Mouse (Mus musculus): ENCODE results near the gene Gm21988.

Gene Gm21988

GRCm38 (mm10) chr11:70216103-70216502, 23.5 kb downstream of the Gm21988 start:
- DNase-seq (ENCODE audit: low spot score) = no peak

- DNase-seq (ENCODE audit: low spot score) = no peak
Measured at GRCm38 (mm10) chr11:70215301-70215700, 24.3 kb downstream of the Gm21988 start.

DNA sequence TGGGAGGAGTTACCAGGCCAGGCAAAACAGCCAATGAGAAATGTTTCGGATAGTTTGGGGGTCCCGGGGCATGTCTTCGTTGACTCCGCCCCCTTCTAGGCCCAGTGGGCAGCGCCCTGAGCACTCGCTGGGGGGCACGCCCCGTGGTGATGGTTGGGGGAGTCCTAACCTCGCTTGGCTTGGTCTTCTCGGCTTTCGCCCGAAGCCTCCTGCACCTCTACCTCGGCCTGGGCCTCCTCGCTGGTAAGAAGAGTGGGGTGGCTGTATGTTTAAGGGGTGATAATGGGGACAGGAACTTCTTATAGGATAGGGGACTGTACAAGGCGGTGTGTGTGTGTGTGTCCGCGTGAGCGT, 24.8 kb downstream of the Gm21988 start:
- no peak for DNase-seq (ENCODE audit: low spot score)

DNA sequence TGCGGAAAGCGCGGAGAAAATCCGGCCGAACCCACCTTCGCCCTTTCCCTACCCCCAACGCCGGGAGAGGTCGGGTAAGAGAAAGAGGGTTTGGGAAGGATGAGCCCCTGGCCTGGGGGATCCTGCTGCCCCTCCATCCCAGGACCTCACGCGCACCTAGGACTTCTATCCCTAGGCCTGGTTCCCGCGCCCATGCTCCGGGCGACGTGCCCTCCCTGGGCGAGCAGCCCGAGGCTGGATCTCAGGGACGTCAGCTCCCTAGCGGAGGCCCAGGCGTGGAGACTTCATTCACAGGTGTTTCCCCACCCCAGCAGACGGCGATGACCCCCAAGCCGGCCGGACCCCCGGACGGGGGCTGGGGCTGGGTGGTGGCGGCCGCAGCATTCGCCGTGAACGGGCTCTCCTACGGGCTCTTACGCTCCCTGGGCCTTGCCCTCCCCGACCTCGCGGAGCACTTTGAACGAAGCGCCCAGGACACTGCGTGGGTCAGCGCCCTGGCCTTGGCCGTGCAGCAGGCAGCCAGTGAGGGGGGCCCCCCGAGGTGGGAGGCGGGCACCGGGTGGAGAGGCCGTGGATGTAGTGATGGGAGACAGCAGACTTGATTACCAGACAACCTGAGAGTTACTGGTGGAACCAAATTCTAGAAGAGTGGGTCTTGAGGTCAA, 25.3 kb downstream of the Gm21988 start:
- DNase-seq (ENCODE audit: low spot score) = no peak

- DNase-seq (ENCODE audit: low spot score) = no peak
Measured at GRCm38 (mm10) chr11:70213736-70214135, 25.9 kb downstream of the Gm21988 start.

DNA sequence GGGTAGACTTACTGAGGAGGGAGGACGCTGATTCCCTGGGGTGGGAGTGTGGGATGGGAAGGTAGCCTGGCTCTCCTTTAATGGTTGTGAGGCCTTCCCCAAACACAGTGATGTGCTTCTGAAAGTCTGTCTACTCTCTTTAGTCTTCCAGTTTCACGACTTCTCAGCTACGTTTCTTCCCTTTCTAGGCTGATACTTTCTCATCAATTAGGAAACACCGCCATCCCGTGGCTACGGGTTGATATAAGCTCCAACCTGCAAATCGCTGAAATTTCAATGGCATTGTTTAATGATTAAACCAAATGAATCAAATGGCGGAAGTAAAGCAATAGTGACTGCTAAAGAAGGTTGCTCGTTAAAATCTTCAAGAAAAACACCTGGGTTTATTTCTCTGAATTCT, 26.7 kb downstream of the Gm21988 start:
- DNase-seq (ENCODE audit: low spot score) = no peak

GRCm38 (mm10) chr11:70212423-70212822, 27.2 kb downstream of the Gm21988 start, which contains the start of gene Slc16a11:
Gene Slc16a11 (plus strand): TSS chr11:70212752.
- DNase-seq (ENCODE audit: low spot score) = no peak

DNA sequence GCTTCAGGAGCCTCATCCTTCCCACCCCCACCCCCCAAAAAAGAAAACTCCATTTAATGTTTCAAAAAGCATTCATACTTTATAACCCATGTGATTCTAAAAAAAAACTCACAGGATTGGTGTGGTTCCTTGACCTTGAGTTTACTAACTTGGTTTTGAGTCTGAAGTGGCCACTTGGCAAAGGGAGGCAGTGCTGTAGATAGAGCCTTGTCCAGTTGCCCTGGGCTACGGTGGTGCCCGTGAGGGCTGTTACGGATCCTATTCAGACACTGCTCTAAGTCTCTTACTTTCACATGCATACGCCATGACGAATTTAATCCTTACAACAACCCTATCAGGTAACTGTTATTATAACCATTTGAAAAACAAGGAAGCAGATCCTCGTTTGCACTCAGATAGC, 27.7 kb downstream of the Gm21988 start:
- no peak for DNase-seq (ENCODE audit: low spot score)

DNA sequence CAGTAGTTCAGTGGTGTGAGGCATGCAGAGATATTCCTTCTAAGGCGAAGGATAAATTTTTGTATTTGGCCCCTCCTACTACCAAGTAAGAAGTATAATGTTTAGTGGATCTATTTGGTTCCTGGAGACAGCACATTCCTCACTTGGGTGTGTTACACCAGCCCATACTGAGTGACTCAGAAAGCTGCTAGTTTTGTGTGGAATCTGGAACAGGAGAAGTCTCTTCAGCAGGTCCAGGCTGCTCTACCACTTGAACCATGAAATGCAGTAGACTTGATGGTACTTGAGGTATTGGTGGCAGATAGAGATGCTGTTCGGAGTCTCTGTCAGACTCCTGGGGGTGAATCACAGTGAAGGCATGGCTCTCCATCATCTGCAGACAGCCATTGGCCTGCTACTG, 28.9 kb downstream of the Gm21988 start:
- no peak for DNase-seq (ENCODE audit: low spot score)

DNA sequence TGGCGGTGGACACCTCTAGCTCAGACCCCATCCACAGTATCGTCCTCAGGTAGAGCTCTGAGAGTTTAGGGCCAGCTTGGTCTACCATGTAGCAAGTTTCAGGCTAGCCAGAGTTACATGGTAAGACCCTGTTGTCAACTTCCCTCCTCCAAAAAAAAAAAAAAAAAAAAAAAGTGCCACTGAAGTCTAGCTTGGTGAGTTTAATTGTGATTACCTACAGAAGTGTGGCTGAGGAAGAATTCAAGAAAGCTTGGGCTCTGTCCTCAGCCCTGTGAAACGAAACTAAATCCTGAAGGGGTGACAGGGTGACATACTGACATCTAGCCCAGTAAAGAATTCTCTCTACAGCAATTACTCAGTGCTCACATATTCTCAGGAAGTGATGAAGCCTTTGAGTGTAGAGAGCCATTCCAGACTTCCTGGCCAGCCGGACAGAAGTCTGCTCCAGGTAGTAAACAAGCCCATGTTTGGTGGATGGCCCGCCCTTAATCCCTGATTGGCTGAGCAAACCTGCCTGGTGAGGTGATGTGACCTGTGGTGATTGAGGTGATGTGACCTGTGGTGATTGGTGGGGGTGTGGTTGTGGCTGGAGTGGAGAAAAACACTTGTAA, 30.7 kb downstream of the Gm21988 start:
- no peak for DNase-seq (ENCODE audit: low spot score)

GRCm38 (mm10) chr11:70207283-70207682, 32.3 kb downstream of the Gm21988 start:
- no peak for DNase-seq (ENCODE audit: low spot score)

DNA sequence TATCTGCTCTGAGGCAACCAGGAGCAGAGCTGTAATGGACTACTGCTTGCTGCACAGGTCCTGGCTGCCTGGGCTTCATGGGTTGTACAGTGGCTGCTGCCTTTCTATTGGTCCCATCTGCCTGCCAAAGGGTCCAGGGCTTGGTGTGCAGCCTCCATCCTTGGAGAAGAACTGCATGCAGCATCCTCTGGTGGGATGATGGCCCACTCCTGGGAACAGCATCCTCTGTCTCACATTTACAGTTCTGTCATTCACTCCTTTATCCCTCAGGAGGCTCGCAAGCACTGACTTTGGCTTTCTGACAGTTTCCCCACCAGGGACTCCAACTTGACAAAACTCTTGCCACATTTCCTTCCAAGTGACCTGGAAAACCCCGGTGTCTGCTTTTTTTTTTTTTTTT, 32.8 kb downstream of the Gm21988 start:
- no peak for DNase-seq (ENCODE audit: low spot score)

DNA sequence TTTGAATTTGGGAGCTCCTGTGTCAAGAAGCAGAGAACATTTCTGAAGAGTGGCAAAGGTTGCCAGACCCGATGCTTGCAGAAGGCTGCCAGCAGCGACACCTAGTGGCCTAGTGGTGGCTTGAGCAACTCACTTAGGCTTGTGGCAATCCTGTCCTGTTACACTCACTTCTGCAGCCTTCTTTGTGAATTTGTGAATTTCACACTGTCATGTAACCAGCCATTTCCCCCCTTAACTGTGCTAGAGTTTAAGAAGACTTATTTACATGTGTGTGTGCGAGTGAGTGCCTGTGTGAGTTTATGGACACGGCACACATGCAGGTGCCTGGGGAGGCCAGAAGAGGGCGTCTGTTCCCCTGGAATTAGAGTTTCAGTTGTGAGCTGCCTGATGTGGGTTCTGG, 37.9 kb downstream of the Gm21988 start:
- DNase-seq (ENCODE audit: low spot score) = peak; percentile 68

DNA sequence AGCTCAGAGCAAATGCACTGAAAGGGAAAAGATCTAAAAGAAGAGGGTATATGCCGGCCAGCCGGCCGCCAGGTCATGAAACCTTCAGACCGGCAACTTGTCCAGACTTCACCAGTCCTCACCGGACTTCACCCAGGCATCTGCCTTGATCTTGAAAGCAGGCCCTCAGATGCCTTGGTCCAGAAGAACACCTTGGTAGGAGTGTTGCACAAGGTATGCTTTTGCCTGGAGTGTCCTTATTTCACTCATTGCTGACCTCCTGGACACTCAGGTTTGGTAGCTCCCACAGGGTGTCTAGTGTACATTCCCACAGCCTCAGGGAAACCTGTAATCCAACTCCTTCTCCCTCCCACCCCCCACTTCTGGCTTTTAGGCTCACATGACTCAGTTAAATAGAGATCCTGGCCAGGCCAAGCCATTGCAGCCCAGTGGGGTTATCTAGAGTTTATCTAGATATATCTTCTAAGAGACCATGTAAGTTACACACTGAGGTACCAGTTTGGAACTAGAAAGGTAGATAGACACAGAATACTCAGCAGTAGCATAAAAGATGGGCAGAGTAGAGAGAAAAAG, 39.5 kb downstream of the Gm21988 start:
- no peak for DNase-seq (ENCODE audit: low spot score)

DNA sequence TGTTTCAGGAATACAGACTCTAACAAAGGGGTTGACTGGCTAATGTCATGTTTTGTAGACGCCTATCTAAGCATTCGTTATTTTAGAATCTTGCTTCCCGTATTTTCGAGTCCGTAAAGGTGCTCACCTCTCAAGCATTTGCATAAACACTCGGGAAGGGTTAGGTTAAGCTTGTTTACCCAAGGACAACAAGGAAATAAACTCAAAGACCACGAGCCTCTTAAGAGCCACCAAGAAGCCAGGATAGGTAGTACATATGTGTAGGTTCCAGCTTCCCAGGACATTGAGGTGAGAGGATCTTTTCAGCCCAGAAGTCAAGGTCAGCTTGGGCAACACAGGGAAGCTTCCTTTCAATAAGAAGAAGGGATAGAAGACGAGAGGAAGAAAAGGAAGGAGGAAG, 40.5 kb downstream of the Gm21988 start:
- DNase-seq (ENCODE audit: low spot score) = no peak

DNA sequence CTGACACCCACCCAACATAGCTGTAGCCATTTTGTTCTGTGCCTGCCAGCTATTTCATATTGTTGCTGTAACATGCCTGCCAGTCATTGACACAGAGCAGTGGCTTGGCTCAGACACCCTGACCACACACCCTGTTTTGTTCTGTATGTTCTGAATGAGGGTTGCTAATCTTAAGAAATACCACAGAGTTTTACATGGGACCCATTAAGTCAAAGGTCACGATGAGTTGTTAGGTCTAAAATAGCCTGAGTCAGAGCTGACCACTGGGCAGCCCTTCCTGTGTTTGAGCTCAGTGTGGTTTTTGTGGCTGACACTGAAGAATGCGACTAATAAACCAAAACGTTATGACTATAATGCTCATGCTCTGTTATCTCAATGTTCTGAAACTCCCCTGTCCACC, 41.3 kb downstream of the Gm21988 start:
- no peak for DNase-seq (ENCODE audit: low spot score)

DNA sequence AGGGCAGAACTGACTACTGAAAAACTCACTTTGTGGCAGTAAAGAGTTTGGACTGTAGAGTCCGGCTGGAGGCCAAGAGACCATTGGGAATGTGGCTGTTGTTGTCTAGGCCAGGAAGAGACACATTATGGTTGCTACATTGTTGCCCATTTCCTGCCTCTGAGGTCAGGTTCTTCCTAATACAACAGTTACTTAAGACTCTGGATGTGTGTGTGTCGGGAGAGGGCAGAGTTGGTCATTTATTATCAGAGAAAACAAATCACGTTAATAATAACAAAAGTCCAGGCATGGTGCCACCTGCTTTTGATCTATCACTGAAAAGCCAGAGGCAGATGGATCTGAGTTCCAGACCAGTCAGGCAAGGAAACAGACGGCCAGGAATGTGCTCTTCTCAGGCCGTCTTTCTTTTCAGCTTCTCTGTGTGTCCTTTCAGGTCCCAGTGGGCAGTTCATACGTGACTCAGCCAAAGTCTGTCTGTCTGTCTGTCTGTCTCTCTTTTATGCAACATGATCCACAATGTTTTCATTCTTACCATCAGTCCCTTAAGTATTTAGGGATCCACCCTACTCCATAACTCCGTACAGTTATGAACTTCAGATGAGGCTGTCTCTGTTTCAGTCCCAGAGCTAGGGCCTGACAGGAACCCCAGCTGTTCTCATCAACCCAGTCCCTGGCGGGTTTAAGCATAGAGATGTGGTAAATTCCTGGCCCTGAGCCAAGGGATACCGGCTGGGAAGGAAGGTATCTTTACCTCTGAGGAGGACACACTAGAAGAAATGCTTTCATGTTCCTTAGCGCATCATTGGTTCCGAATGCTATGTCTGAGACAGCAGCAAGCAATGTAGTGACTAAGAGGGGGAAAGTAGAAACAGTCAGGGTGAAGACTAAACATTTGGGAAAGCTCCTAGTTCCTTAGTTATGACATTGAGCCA, 46.0 kb downstream of the Gm21988 start:
- DNase-seq (ENCODE audit: low spot score) = no peak

GRCm38 (mm10) chr11:70192157-70192556, 47.5 kb downstream of the Gm21988 start:
- DNase-seq (ENCODE audit: low spot score) = no peak

DNA sequence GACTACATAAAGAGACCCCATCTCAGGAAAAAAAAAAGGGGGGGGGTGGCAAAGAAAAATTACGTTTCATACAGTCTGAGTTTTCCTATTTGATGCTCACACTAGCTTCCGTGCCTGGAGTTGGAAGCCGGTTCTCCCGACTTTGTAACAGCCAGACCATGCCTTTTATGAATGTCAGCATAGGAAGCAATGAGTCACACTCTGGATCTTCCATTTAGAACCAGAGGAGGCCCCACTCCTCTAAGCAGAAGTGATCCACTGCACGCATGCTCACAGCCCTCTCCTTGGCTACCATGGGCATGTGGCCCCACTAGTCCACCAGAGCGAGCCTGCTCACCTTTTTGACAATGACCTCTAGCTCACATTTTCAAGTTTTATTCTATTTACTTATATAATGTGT, 48.4 kb downstream of the Gm21988 start:
- no peak for DNase-seq (ENCODE audit: low spot score)

GRCm38 (mm10) chr11:70189319-70190134, 50.1 kb downstream of the Gm21988 start:
- DNase-seq (ENCODE audit: low spot score) = no peak
